Mouse (Mus musculus) embryo, embryonic 10.5 days (tissue): ENCODE measurements around the gene St6galnac5.

Source experiments
- DNase-seq: peaks from one replicate; pipeline ENCODE4 v3.0.0-alpha.2; 2015; ENCODE audit warnings: low spot score

The St6galnac5 gene

GRCm38 (mm10) chr3:152867654-152868525 is 114.2 kb downstream of the St6galnac5 start:
- DNase-seq = peak; percentile 22

DNA sequence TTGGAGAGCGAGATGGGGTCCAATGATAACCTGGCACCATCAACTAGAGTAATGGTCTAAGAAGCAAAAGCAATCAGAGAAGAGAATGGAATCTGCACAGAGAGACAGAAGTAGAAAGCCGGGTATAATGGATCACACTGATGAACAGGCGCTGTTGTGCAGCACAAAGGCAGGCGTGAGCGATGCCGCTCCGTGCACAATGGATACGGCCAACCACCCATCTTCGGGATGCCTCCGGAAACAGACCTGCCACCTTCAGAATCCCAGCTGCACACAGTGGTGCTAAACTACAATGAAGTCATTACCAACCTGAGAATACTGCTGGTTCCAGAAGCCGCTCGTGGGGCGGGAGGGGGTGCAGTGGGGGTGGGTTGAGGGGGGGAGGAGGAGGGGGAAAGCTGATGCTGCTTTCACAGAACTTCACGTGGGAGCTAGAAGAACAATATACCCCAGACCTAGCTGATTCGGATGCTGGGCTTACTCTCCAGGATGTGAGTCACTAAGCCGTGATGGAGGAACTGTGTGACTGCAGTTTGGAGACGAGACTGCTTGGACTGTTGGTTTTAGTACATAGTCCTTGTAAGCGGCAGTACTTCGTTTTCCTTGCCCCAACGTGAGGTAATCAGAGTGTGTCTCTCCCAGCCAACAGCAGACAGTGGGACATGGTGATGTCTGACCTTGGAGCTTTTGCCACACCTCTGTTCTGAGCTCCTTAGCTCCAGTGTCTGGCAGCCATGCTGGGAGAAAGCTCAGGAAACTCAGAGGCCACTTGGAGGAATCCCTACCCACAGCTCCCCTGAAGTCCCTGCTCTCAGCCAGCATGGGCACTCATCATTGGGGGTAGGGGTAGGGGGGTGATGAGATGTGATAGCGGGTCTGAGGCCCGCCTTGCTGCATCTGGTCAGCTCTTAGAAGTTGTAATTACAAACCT is 115.7 kb downstream of the St6galnac5 start:
- no peak for DNase-seq

- DNase-seq = no peak
Measured at GRCm38 (mm10) chr3:152861978-152862377, 120.1 kb downstream of the St6galnac5 start.

DNA sequence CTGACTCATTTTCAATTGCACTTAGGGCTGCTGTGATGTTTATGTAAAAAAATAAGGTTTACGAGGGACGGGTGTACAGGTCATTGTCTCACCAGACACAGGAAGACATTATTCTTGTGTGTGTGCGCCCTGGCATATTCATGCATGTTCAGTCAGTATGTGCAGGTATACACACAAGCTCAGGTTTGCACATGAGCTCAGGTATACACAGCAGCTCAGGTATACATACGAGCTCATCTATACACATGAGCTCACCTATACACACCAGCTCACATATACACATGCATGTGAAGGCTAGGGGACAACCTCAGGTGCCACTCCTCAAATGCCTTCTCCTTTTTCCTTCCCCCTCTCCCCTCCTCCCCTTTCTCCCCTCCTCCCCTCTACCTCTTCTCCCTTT is 120.6 kb downstream of the St6galnac5 start:
- no peak for DNase-seq

DNA sequence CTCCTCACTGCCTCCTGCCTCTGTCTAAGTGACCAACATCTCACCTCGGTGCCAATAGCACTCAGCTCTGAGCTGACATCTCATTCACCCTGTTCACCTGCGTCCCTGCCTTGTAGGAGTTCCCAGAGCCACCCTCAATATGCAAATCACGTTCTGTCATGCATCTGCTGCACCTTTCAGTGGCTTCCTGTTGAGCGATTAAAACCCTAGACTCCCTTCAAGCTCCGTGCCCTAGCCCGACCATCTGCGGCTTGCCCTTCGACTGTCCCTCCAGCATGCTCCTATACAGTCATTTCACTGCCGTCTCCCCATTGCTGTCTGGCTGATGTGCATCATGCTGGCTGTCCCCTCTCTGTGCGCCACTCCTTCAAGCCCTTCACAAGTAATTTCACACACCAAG is 126.0 kb downstream of the St6galnac5 start:
- no peak for DNase-seq

DNA sequence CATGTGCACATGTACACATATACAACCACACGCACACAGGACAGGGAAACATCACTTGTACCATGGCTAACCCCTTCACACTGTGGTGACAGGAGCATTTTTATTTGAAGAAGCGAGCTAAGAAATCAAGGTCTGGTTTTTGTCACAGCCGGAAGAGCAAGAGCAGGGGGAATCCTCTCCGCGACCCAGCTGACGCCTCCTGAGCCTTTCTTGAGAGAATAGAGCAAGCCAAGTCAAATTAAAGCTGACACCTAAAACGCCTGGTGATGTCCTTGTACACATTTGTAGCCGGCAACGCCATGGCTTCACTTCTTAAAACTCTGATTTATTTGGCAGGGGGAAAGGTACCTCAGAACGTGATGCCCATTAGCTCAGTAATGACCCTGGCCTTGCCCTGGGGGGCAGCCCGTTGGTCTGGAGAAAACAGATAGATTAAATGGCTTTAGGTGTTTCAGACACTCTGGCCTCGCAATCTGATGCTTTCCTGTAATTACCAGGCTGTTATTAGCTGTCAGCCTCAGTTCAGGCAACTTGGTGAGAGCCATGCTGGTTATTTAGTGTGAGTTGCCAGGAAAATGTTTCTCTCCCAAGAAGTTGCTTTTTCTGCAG is 126.9 kb downstream of the St6galnac5 start:
- DNase-seq = peak; percentile 27

- no peak for DNase-seq
Measured at GRCm38 (mm10) chr3:152843925-152844324, 138.1 kb downstream of the St6galnac5 start.

- DNase-seq = no peak
Measured at GRCm38 (mm10) chr3:152842648-152843047, 139.4 kb downstream of the St6galnac5 start.

DNA sequence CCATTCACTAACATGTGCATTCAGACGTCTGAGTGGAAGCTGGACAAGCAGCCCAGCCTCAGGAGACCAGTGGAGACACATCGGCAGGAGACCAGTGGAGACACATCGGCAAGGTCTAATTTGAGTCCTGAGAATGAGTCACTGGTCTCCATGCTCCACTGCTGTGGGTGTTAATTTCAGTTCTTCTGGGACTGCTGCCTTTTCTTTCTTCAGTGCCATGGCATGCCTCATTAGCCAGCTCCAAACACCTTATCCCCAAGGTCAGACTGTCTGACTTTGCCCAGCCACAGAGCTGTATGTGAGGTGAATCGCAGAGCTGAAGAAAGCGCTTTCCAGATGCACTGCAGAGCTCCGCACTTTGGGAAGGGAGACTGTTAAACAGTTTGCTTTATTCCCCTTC is 140.8 kb downstream of the St6galnac5 start:
- DNase-seq = no peak

DNA sequence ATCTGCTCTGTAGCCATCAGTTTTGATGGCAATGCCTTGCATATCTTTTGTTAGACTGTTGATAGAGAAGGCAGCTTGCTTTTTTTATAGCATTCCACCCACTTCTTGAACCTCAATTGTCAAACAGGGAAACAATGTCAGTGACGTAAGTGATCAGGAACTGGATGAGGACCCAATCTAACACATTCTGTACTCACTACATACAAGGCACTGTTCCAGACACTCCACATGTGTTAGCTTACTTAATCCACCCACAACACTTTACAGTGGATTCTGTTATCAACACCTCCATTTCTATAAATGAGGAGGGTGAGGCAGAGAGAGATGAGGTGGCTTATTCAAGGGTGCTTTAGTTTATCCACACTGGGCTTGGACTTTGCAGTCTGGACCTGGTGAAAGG is 144.1 kb downstream of the St6galnac5 start:
- no peak for DNase-seq

GRCm38 (mm10) chr3:152837407-152837806 is 144.6 kb downstream of the St6galnac5 start:
- DNase-seq = no peak

- no peak for DNase-seq
Measured at GRCm38 (mm10) chr3:152832436-152832835, 149.6 kb downstream of the St6galnac5 start.

DNA sequence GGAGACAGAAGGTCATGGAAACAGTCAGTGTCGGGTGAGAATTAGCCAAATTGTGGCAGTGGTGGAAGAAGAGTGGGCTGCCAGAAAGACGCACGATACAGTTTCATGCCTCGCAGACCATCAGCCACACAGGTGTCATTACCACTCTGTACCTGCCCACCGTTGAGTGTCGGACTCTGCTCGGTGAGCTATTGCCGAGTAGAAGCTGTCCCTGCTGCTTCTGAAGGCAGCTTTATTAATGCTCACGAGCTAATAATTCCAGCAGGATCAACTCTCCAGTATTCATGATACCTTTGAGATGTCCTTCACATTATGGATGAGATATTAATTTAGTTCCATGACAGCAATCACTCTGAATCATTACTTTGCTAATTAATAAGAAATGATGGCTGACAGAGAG is 150.1 kb downstream of the St6galnac5 start:
- no peak for DNase-seq

DNA sequence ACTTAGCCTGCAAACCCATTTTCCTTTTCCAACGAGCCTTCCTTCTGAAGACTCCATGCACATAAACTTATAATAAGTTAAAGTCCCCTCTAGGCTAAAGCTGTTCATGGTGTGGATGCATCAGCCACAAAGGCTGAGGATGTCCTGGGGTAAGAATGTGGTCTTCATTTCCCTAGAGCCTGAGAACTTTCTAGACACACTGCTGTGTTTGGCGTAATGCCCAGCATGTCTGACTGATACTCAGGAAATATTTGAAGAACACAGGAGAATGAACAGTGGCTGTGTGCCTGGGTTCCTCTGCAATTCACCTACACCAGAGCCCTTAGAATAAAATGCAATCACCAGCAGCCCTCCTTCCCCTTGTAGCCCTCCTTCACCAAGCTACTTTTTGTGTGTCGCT is 150.7 kb downstream of the St6galnac5 start:
- DNase-seq = no peak

DNA sequence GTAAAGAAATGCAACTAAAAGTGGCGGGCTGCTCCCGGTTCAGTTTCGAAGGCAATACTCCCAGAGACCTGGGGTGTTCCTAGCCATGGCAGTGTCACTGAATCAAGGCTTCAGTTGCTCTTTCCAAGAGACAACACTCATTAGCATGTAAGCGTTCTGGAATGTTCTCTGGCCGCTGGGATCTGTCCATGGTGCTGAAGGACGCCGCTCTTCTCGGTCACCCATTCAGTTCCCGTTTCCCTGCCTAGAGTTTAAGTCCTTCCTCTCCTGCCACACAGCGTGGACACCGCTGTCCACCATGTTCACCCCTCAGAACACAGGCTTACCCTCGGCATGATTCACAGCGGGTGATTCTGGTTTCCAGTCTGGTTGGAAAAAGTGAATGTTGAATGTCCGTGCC is 160.8 kb downstream of the St6galnac5 start:
- peak; percentile 76 for DNase-seq

GRCm38 (mm10) chr3:152820406-152820805 is 161.6 kb downstream of the St6galnac5 start:
- no peak for DNase-seq

- DNase-seq = no peak
Measured at GRCm38 (mm10) chr3:152815110-152815509, 166.9 kb downstream of the St6galnac5 start.

- no peak for DNase-seq
Measured at GRCm38 (mm10) chr3:152813905-152814304, 168.1 kb downstream of the St6galnac5 start.

GRCm38 (mm10) chr3:152799738-152800431 is 182.2 kb downstream of the St6galnac5 start:
- DNase-seq = peak; percentile 53

GRCm38 (mm10) chr3:152797354-152797753 is 184.7 kb downstream of the St6galnac5 start:
- DNase-seq = peak; percentile 39

DNA sequence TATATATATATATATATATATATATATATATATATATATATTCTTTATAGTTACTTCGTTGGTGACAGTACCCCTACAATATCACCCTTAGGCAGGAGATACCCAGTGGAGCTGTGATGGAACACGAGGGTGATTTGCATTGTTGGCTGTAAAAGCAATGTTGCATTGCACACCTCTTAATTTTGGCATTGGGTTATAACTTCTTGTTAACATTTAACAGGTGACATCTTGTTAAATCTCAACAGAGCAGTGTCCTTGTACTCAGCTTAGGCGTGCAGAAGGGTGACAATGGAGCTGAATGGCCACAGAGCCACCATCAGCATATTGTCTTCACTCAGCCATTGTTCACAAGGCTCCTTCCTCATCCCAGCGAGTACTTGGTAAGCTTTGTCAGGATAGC is 185.8 kb downstream of the St6galnac5 start:
- no peak for DNase-seq

DNA sequence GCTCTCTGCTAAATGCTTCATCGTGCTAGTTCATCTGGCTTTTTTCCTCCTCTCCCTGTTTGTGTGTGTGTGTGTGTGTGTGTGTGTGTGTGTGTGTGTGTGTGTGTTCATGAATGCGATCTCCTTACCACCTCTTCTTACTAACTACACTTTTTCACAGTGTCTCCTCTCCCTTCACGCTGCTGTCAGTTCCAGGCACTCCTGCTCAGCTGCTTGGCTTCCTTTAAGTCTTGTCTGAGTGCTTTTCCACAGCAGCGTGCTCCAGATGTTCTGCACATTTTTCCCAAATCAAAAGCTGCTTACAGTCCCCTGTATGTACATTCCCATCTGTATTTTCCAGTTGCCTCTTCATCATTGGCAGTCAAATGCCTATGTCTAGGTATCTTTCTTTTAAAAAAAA is 189.0 kb downstream of the St6galnac5 start:
- no peak for DNase-seq
